Mouse (Mus musculus) ovary, postnatal 10 days (tissue): ENCODE results near the gene Mecom.

Source experiments
- DNase-seq: peaks from one replicate; pipeline ENCODE4 v3.0.0; 2022; ENCODE audit warnings: low spot score

The Mecom gene

DNA sequence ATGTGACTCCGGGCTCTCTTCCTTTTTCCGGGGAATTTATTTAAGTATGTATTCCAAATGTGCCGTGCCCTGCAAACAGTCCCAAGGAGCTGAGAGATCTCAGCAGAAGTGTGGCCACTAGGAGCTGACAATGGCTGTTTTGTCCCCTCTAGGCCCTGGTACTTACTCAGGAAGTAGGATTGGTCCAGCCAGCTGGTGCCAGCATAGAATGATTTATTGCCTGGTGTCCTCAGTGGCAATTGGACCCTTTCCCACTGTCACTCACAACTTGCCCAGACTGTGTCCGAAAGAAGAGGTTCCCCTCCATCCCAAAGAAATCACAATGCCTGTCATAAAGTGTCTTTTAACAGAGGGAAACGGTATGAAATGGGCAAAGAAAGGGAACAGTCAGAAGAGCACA, 340.4 kb downstream of the Mecom start:
- no peak for DNase-seq

DNA sequence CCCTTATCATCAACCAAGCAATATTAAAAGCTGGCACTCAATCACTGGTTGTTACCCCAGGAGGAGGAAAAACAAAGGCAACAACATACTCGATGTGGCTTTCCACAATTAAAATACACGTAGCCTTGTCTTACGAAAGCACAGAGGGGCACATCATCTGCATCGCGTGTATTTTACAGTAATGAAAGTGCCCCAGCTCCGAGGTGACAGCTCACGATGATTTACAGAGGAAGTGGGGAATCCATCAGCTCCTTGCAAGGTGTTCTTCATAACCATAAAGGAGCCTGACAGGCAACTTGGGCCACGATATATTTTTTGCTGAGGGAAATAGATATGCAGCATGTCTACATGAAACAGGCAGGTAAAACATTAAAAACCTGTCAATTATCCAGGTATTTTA, 341.7 kb downstream of the Mecom start:
- no peak for DNase-seq

DNA sequence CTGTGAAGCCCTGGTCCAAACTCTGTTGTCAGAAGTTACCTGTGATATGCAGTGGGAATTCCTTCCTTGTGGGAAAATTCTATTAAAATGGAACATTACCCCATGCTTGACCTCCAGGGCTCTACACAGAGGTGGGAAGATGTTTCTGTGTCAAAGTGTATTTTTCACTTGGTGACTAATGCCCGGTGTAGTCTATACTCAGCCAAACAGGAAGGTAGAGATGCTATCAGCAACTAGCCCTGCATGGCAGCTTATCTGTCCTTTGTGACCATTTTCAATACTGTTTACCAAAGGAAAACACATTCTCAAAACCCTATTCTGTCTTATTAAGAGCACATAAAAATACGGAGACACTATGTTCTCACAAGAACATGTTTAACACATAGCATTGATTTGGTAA, 344.0 kb downstream of the Mecom start:
- DNase-seq = no peak

- DNase-seq = no peak
These were observed 349.0 kb downstream of the Mecom start for GRCm38 (mm10) chr3:30198854-30199253.

- no peak for DNase-seq
These were observed 349.6 kb downstream of the Mecom start for GRCm38 (mm10) chr3:30198227-30198626.

DNA sequence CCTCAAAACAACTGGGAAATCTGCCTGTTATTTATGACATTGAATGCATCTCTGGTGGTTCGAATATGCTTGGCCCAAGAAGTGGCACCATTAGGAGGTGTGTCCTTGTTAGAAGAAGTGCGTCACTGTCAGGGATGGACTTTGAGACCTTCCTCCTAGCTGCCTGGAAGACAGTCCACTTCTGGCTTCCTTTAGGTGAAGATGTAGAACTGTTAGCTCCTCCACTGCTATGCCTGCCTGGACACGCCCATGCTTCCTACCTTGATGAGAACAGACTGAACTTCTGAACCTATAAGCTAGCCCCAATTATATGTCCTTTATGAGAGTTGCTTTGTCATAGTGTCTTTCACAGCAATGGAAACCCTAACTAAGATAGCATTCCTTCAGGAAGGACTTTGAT, 352.6 kb downstream of the Mecom start:
- no peak for DNase-seq

GRCm38 (mm10) chr3:30192294-30193007, 355.4 kb downstream of the Mecom start:
- no peak for DNase-seq

- no peak for DNase-seq
These were observed 358.5 kb downstream of the Mecom start for GRCm38 (mm10) chr3:30189325-30189724.

GRCm38 (mm10) chr3:30187812-30188469, 359.9 kb downstream of the Mecom start:
- no peak for DNase-seq

DNA sequence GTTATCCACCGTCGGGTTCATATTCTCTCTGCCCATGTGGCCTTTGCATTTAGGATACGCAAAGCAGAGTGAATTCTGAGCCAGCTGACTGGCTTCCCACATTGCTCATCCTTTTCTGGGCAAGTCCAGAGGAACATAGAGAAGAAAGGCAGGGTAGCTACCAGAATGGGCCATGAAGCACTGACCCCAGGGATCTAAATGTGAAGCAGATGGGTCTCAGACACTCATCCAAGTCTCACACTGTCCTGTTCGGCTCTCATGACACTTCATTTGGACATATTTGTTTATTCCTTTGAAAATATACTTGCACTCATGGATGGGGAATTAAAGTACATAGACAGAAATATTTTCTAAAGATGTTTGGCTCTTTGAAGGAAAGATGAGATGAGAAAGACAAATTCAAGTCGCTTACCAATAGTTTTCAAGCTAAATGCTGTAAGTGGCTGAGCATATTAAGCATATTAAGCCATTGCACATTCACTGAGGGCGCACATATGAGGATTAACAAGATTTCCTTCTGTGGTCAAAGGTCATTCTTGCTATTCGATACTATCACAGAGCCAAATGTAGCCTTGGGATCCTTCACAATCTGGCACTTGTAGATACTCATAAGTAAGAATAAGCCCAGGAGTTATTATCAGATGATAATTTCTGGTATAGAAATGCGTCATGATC, 365.9 kb downstream of the Mecom start:
- no peak for DNase-seq

DNA sequence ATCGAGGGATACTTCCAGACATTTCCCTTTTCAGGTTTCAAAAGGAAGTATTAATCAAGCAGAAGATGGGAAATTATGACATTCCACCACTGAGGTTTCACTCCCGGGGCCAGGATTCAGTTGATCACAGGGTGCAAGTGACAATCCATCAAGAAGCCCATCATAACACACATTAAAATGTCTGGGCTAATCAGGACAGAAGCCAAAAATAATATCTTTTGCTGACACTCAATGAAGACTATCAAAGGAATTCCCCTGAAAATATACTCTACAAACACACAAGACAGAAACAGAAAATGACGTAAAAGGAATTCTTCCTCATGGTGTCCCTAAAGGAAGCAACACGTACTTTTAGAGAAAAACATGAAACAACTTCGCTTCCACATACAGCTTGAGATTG, 371.2 kb downstream of the Mecom start:
- no peak for DNase-seq

DNA sequence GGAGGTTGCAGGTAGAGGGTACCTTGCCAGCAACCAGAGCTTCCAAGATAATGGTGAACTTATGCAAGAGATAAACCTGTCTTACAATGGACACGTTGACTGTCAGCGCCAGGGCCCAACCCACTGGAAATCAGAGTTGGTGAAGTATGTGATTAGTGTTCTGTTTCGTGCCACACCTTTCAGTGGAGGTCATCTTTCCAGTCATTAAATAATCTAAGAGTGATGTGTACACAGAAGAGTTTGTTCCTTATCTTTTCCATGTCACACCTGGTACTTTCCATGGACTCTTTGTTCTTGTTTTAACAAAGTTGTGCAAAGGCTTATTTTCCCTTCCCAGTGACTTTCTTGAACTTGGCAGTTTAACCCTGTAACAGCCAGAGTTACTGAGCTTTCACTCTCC, 374.0 kb downstream of the Mecom start:
- DNase-seq = no peak

DNA sequence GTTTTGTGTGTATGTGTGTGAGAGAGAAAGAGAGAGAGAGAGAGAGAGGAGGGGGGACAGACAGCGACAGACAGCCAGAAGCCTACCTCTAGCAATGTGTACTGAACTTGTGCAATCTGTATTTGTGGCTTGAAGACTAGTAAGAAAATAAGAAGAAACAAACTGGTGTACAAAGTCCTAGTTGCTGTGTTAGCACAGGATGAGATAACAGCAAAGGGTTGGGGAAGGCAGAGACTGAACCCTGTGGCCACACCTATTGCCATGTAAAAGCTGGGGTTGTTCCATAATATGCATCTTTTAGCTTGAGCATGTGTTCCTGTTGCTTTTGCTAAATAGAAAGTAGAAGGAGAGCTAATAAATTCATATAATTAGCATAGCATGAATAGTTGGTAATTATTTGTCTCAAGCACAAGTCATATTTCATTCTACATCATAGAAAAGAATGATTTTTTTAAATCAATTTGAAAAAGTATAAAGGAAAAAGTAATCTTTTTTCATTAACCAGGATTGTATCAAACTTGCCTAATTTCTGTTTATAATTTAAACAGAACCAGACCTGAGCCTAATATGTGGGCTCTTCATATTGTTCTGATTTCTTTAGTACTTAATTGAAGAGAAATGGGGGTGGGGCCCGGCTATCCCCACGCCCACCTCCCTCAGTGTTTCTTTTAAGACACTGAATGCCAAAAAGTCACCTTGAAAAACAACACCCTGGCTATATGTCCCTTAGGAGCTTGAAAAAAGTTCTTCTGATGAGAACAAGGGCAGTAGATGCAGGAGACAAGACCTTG, 379.2 kb downstream of the Mecom start:
- no peak for DNase-seq

DNA sequence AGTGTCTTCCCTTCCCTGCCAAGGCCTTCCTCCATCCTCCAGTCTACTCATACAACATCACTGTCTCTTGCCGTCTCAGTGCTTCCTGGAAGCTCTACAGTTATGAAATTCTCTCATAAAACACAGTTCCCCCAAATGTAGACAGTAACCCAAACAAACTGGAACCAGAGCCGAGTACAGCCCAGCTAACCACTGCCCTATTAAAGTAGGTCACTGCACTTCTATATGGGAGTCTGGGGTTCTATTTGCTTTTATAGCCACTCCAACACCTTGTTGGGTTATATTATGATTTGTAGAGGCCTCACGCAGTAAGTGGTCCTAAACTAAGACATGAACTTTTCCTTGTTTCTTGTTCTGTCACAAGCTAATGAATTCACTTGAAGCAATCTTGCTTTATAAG, 380.8 kb downstream of the Mecom start:
- no peak for DNase-seq

GRCm38 (mm10) chr3:30164834-30165233, 383.0 kb downstream of the Mecom start:
- DNase-seq = no peak

DNA sequence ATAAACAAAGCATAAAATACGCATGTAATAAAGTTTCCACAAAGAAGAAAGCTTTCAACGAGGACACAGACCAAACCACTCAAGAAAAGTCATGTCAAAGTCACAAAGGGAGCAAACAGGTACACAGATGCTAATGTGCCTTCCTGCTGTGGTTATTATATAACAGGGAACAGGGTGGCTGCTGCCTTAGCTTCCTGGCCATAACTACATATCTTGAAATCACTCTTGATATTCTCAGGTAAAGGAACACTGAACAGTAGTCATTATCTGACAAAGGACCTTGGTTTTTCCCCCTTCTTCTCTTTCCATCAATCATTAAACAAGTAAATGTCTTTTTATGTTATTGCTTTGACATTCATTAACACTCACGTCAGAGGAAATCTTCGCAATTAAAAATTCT, 384.4 kb downstream of the Mecom start:
- DNase-seq = no peak

DNA sequence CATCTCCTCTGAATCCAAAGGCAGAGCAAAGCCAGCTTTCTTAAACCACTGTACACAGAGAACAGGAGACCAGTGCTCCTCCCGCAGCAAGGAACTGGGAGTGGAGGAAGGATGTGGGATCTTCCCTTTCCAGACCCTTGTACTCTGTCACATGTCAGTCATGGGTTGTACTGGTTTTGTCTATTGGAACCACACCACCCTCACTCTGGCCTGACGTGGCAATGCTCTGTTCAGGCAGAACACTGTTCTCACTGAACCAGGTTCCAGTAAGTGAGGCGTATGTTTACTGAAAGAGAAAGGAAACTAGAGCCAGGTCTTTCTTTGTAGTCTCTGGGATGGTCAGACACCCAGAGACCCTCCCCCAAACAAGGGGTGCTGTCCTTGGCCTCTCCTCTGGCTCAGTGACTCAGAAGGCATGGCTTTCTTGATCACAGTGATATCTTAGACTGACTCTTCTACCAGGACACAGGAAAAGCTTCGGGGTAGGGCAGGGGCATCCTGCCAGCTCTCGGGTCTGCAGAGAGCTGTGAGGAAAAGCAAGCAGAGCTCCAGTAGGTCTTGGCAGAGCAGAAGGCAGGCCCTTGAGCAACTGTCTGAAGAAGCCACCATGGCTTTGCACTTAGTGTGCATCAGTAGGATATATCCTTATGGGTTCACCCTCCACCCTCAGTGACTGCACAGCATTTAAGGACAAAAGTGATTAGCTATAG, 386.7 kb downstream of the Mecom start:
- DNase-seq = no peak

DNA sequence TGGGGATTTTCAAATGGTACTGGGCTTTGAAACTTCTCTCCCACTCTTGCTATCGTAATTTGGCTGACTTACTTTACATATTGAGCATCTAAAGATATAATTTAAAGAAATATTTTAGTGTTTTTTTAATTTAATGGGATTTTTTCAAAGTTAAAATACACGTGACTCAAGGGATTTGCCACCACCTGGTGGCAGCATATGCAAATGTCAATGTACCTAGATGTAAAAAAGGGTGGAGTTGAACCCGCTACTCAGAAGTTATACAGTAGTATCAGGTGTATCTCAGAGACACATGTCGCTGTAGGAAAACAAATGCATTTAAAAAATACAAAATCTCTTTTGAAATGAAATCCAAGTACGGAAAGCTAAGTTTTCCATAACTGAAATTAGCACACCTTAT, 387.5 kb downstream of the Mecom start:
- DNase-seq = no peak

GRCm38 (mm10) chr3:30157128-30157670, 390.6 kb downstream of the Mecom start:
- no peak for DNase-seq

DNA sequence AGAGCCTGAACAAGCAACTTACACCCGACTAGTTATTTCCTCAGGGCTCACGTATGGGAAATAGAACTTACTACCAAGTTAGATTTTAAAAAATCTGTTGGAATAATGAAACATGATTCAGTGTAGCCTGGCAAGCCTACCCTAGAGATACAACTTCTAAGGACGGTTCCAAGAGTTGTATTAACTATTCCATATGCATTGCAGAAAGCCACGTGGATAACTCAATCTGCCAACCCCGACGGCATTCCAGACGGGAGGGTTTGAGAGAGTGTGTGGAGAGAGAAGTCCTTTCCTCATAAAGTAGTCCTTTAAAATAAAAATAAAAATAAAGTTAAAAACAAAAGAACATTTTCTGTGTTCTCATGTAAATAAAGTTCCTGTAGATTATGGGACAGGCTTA, 393.4 kb downstream of the Mecom start:
- DNase-seq = no peak

DNA sequence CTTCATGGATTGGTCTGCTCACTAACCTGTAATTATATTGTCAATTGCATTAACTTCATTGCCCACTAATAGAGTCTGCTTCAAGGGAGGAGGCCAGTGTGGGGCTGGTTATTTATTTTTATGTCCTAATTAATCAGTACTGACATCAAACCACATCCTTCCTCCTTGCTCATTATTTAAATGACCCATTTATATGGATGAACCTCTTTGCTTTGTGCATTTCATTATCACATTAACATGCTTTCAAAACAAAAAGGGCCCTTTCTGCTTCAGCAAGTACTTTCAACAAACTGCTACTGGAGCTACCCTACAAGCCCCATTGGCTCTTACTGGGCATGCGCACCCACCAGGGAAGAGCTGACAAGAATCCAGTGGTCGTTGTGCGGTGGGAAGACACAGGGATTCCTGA, 393.9 kb downstream of the Mecom start:
- no peak for DNase-seq

GRCm38 (mm10) chr3:30150071-30150470, 397.7 kb downstream of the Mecom start:
- DNase-seq = no peak
